Mouse (Mus musculus) ovary, postnatal 10 days (tissue): ENCODE data around the gene Nudc.

Experiments
- DNase-seq: peaks from one replicate; pipeline ENCODE4 v3.0.0; 2022; ENCODE audit warnings: low spot score

Gene Nudc

GRCm38 (mm10) chr4:133545272-133546231 lies at the start of gene Nudc:
TSS of gene Nudc (minus strand) at chr4:133545996.
- DNase-seq, result peak; percentile 85

DNA sequence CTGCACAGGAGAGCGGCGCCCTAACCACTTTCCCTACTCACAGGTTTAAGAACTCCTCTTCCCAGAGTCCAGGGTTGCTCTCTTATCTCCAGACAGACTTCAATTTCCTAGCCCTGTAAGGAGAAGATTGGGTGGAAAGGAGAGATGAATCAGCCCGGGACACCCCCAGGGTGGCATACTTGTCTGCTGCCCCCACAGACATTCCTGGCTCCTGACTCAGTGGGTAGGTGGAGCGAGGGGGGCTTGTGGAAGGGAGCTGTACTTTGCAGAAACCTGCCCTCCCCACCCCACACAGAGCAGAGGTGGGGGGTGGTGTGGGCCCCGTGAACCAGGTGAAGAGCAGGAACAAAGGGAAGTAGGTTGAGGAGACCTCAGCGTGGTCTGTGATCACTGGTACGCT lies 49.7 kb upstream of the Nudc start:
- DNase-seq, result no peak

DNA sequence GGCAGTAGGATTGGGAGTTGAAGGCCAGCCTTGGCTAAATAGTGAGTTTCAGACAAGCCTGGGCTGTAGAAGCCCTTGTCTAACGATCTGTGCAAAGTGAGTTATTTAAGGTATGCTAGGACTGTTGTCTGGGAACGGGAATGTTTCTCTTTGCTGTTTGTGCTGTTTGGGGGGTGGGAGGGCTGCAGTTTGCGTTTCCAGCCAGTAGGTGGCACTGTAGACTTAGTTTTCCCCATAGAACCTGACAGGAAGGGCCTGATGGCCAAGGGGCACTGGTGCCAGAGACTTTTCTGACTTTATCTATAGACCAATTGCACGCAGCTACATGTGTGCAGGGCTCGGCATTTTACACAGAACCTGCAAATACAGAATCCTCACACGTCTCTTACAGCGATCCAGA lies 46.8 kb upstream of the Nudc start:
- peak; percentile 22 for DNase-seq

GRCm38 (mm10) chr4:133584059-133584951 lies 38.5 kb upstream of the Nudc start, which contains the start of gene Gpn2:
TSS of gene Gpn2 (plus strand) at chr4:133584362.
- peak; percentile 35 for DNase-seq

- no peak for DNase-seq
Observed at GRCm38 (mm10) chr4:133583690-133584058, 37.9 kb upstream of the Nudc start.

- no peak for DNase-seq
Observed at GRCm38 (mm10) chr4:133577983-133578382, 32.2 kb upstream of the Nudc start.

GRCm38 (mm10) chr4:133574843-133575202 lies 29.0 kb upstream of the Nudc start:
- no peak for DNase-seq

DNA sequence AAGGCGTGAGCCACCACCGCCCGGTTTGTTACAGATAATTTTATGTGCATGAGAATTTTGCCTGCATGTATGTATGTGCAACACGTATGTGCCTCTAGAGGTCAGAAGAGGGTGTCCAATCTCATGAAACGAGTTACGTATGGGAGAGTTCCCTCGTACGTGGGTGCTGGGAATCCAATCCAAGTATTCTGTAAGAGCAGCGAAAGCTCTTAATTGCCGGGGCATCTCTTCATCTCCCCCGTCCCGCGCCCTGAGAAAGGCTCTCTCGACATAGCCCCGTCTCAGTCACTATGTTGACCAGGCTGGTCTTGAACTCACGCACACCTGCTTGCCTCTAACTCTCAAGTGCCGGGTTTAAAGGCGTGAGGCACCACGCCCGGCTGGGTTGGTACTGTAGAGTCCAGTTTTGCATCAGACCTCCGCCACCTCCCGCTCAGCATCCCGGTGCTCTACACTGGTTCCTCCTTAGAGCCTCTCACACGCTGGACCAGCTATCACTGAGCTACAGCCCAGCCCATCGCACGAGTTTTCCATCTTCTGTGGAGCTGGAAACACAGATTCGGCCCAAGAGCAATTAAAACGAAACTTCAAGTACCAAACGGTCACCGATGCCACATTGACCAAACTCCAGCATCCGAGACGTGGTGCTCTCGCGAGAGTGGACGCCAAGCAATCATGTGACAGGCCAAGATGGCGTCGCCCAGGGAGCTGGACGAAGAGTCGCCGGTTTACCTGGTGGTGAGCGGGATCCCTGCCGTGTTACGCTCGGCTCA lies 28.5 kb upstream of the Nudc start, which contains the start of gene Gpatch3:
Gene Gpatch3 (plus strand): TSS at position 676 of the 773 bp plus-strand sequence.
- DNase-seq, result peak; percentile 80

- DNase-seq, result no peak
Observed at GRCm38 (mm10) chr4:133570066-133570466, 24.3 kb upstream of the Nudc start.

- no peak for DNase-seq
Observed at GRCm38 (mm10) chr4:133569291-133570065, 23.7 kb upstream of the Nudc start.

DNA sequence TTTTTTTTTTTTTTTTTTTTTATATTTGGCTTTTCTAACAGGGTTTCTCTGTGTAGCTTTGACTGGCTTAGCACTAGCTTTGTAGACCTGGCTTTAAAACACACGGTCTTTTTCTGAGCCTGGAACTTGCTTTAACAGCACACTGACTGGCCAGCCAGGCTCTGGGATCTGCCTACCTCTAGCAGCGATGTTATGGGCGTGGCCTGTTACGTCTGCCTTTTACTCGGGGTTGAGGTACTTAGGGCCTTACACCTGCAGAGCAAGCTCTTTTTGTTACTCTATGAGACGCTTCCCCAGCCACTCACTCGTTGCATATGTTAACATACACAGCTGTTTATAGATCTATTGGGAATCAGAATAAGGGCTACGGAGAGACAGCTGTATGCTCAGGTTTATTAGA lies 21.5 kb upstream of the Nudc start:
- DNase-seq, result no peak

DNA sequence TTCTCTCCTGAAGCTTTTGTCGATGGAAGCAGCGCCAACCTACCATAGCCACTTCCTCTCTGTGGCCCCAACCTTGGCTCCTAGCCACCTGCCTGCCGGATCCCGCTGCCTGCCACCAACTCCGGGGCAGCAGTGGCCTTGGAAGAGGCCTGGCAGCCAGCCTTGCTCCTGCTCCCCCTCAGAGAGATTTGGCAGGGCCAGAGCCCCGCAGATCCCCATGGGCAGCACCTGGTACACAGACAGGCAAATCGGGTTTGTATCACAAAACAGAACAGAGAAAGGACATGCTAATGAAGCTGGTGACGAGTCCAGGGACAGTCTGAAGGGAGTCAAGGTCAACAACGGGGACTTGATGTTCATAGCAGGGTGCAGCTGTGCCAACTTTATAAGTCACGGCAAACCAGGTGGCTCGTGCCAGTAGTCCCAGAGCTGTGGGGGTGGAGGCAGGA lies 17.4 kb upstream of the Nudc start:
- no peak for DNase-seq

DNA sequence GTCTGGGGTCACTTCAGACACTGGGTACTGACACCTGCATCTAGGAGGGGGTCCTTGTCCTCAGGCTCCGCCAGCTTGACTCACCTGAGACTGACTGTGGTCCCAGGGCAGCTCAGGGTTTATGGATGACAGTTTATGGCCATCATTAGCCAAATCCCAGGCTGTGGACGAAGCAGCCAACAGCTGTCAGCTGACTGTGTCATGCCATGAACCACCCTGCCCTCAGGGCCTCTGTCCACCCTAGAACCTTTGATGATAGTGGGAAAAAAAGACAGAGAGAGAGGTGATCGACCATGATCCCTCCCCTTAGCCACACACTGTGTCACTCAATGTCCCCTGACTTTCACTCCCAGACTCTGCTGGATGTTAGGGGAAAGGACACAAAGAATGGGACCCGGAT lies 15.8 kb upstream of the Nudc start:
- no peak for DNase-seq

DNA sequence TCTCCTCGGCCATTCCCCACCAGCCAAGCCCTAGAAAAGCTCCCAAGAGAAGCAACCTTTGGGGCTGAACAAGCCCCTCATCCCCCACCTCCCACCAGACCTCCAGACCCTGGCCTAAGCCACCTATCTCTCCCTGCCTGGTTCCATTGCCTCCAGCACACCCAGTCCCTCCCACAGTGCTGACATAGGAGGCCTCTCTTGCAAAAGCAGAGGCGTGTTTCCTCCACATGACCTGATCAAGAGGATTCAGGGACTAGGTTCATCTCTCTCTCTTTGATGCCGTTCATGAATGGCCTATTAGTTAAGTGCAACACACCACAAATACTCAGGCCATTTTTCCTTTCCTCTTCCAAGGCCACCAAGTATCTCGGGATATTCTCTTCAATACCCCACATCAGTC lies 14.1 kb upstream of the Nudc start:
- no peak for DNase-seq

DNA sequence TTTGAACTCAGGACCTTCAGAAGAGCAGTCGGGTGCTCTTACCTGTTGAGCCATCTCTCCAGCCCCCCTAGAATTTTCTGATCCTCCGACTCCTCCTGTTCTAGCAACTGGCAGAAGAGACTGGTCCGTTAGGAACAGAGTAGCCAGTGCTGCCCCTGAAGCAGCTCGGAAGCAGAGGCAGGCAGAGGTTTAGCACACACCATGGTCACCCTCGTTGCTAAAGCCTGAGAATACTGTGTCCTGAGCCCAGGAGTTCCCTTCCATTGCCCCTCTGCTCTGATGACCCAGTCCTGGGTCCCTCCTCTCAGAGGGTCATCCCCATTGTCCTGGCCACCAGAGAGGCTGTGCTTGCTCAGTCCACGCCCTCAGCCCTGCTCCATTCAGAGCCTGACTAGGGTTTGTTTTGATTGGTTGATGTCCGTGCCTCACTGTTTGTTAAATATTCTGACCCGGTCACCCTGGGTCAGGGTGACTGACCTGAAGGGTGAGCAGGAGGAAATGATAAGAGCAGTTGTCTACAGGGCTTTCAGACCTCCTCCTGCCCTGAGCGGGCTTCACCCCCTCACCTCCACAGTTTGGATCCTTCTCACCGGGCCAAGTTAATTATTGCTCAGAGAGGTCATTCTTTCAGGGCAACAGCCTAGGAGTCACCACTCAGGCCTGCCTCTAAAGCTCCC lies 11.4 kb upstream of the Nudc start:
- DNase-seq, result no peak

- no peak for DNase-seq
Observed at GRCm38 (mm10) chr4:133553448-133554330, 7.9 kb upstream of the Nudc start.

- DNase-seq, result no peak
Observed at GRCm38 (mm10) chr4:133552768-133553447, 7.1 kb upstream of the Nudc start, which contains the start of gene Nr0b2. TSS of gene Nr0b2 (plus strand) at chr4:133553376.

DNA sequence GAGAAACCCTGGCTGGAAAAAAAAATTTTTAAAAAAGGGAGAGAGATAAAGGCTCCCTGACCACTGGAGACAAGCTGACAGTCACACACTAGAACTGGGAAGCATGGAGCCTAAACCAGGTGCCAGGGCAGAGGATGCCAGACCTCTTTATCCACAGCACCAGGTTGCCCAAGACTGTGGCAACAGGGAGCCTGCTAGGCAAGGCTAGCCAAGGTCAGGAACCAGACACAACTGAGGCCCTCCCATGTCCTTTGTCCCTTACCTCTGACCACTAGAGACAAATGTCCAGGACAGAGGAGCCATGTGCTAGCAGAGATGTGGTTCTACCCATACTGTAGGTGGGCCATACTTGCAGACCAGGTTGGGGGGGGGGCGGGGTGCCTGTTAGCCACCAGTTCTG lies 6.2 kb upstream of the Nudc start:
- DNase-seq, result no peak

DNA sequence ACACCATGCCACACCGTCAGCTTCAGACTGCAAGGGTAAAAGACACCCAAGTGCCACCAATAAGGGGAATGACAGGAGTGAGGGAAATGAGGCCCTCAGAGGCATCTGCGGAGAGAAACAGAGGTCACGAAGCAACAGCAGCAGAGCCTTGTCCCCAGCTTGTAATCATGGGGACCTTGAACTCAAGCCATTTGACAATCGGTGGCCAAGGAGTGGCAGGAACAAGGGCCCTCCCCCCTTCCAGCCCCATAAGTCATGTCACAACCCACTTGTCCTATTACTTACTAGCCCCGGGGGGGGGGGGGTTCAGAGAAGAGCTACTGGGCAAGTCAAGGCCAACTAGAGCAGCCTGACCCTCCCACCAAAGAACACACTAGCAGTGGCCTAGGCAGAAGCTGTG lies 9.1 kb downstream of the Nudc start:
- DNase-seq, result no peak
